Mouse (Mus musculus) adrenal gland, postnatal 0 days (tissue): Measurements from ENCODE around the gene Vmn1r95. TPM values are rescaled to one million over a fixed set of nuclear protein-coding genes. Genes with fewer than 3 reads are reported as not detected.

Experiments used
- polyA plus RNA-seq: library from polyadenylated mRNA; unstranded; fragments of >200 nt; fragmentation: Nextera tagmentation; extraction: Ambion mirVana; gene quantifications from 2 replicates; pipeline ENCODE4 v1.2.1, GENCODE M21; 2015

Gene Vmn1r95
- polyA plus RNA-seq, result not detected in 2 replicates

GRCm38 (mm10) chr7:20193410-20193809 is at the start of gene Vmn1r95:
Vmn1r95 (plus strand) TSS chr7:20193710.

GRCm38 (mm10) chr7:20168277-20168676 is 25.2 kb upstream of the Vmn1r95 start, which contains the start of gene Vmn1r94:
Vmn1r94 (minus strand) TSS chr7:20168377.

GRCm38 (mm10) chr7:20205507-20205906 is 12.0 kb downstream of the Vmn1r95 start, which contains the start of gene Gm6164:
Gm6164 (minus strand) TSS chr7:20205607.

GRCm38 (mm10) chr7:20233728-20234127 is 40.2 kb downstream of the Vmn1r95 start, which contains the start of gene Gm4498:
Gm4498 (minus strand) TSS chr7:20233828.

Other genes starting within 250 kb of the Vmn1r95 start
- 0.08 and 0.32 TPM in 2 replicates for gene Igsf23, start 243.0 kb upstream of the Vmn1r95 start, polyA plus RNA-seq
- gene Ceacam20, start 228.3 kb upstream of the Vmn1r95 start, polyA plus RNA-seq, result 0.06 TPM in 1 of 2 replicates, not detected in the other
- not detected in 2 replicates for gene Nlrp9b, start 202.2 kb upstream of the Vmn1r95 start, polyA plus RNA-seq
- gene Vmn1r91, start 94.0 kb upstream of the Vmn1r95 start, polyA plus RNA-seq, result not detected in 2 replicates
- not detected in 2 replicates for gene Gm16442, start 71.1 kb upstream of the Vmn1r95 start, polyA plus RNA-seq
- not detected in 2 replicates for gene Vmn1r93, start 54.6 kb upstream of the Vmn1r95 start, polyA plus RNA-seq
- not detected in 2 replicates for gene Vmn1r94, start 25.3 kb upstream of the Vmn1r95 start, polyA plus RNA-seq
- gene Gm6164, start 11.9 kb downstream of the Vmn1r95 start, polyA plus RNA-seq, result not detected in 2 replicates
- gene Gm4498, start 40.1 kb downstream of the Vmn1r95 start, polyA plus RNA-seq, result not detected in 2 replicates
- not detected in 2 replicates for gene Gm5890, start 69.1 kb downstream of the Vmn1r95 start, polyA plus RNA-seq
- gene Gm4133, start 140.4 kb downstream of the Vmn1r95 start, polyA plus RNA-seq, result not detected in 2 replicates
- not detected in 2 replicates for gene Gm5728, start 181.7 kb downstream of the Vmn1r95 start, polyA plus RNA-seq
- not detected in 2 replicates for gene Vmn1r100, start 224.2 kb downstream of the Vmn1r95 start, polyA plus RNA-seq
- gene Vmn1r101, start 248.9 kb downstream of the Vmn1r95 start, polyA plus RNA-seq, result not detected in 2 replicates